Mouse (Mus musculus): Measurements from ENCODE around the gene Apoh. TPM values are rescaled to one million over a fixed set of nuclear protein-coding genes. Genes with fewer than 3 reads are reported as not detected.

Gene Apoh
- polyA plus RNA-seq, 1 experiment from 2014 or later: not detected

GRCm38 (mm10) chr11:108301796-108302490 is 41.2 kb upstream of the Apoh start:
- H3K9ac ChIP-seq (ENCODE audit: low read length): no peak overlapping the region
- no peak overlapping the region for H3K4me3 ChIP-seq (ENCODE audit: low read depth, low read length)
- ATAC-seq (no peak), DNase-seq (ENCODE audit: low spot score) (no peak)
- WGBS: 76% methylated on average over 10 of the region's 10 CpGs
- no peaks in the 10 kb centered on the region for H3K9me3 ChIP-seq (replicated peaks; ENCODE audit: control insufficient read depth, low read length)
- no peaks in the 10 kb centered on the region for H3K27me3 ChIP-seq (replicated peaks; ENCODE audit: control insufficient read depth, insufficient read depth, low read length)
- peaks cover 2% of the 10 kb centered on the region; the same call in 1 of the 2 replicates for H3K4me1 ChIP-seq (ENCODE audit: control insufficient read depth, insufficient read depth, low read length)
- no peak overlapping the region for H3K4me2 ChIP-seq (ENCODE audit: low read length)
- H3K36me3 ChIP-seq (ENCODE audit: control insufficient read depth, insufficient read depth, low read length): no peaks in the 10 kb centered on the region
- H3K27ac ChIP-seq (ENCODE audit: low read depth, low read length): no peak overlapping the region

GRCm38 (mm10) chr11:108303787-108304186 is 39.4 kb upstream of the Apoh start:
- DNase-seq (ENCODE audit: low spot score) (no peak), ATAC-seq (no peak)
- Histone ChIP-seq H3K4me2 (ENCODE audit: low read length) (no peak overlapping the region), H3K9ac (ENCODE audit: low read length) (no peak overlapping the region), H3K27me3 (replicated peaks; ENCODE audit: control insufficient read depth, insufficient read depth, low read length) (no peaks in the 10 kb centered on the region), H3K4me3 (ENCODE audit: low read depth, low read length) (no peak overlapping the region), H3K4me1 (ENCODE audit: control insufficient read depth, insufficient read depth, low read length) (peaks cover 2% of the 10 kb centered on the region; the same call in 1 of the 2 replicates), H3K27ac (ENCODE audit: low read depth, low read length) (no peak overlapping the region), H3K9me3 (replicated peaks; ENCODE audit: control insufficient read depth, low read length) (no peaks in the 10 kb centered on the region), H3K36me3 (ENCODE audit: control insufficient read depth, insufficient read depth, low read length) (no peaks in the 10 kb centered on the region)
- 94% methylated on average over 4 of the region's 4 CpGs for WGBS

- DNase-seq (ENCODE audit: low spot score) (no peak), ATAC-seq (no peak)
- no peaks in the 10 kb centered on the region for H3K36me3 ChIP-seq (ENCODE audit: control insufficient read depth, insufficient read depth, low read length)
- no peaks in the 10 kb centered on the region for H3K4me1 ChIP-seq (ENCODE audit: control insufficient read depth, insufficient read depth, low read length)
- H3K9me3 ChIP-seq (replicated peaks; ENCODE audit: control insufficient read depth, low read length): no peaks in the 10 kb centered on the region
- no peak overlapping the region for H3K27ac ChIP-seq (ENCODE audit: low read depth, low read length)
- no peaks in the 10 kb centered on the region for H3K27me3 ChIP-seq (replicated peaks; ENCODE audit: control insufficient read depth, insufficient read depth, low read length)
- 88% methylated on average over 7 of the region's 7 CpGs for WGBS
- no peak overlapping the region for H3K9ac ChIP-seq (ENCODE audit: low read length)
- no peak overlapping the region for H3K4me2 ChIP-seq (ENCODE audit: low read length)
- H3K4me3 ChIP-seq (ENCODE audit: low read depth, low read length): no peak overlapping the region
These were observed 35.9 kb upstream of the Apoh start for GRCm38 (mm10) chr11:108307258-108307657.

- H3K4me1 ChIP-seq (ENCODE audit: control insufficient read depth, insufficient read depth, low read length): no peaks in the 10 kb centered on the region
- no peak overlapping the region for H3K9ac ChIP-seq (ENCODE audit: low read length)
- no peaks in the 10 kb centered on the region for H3K36me3 ChIP-seq (ENCODE audit: control insufficient read depth, insufficient read depth, low read length)
- H3K27me3 ChIP-seq (replicated peaks; ENCODE audit: control insufficient read depth, insufficient read depth, low read length): no peaks in the 10 kb centered on the region
- H3K4me3 ChIP-seq (ENCODE audit: low read depth, low read length): no peak overlapping the region
- DNase-seq (ENCODE audit: low spot score) (no peak), ATAC-seq (no peak)
- H3K9me3 ChIP-seq (replicated peaks; ENCODE audit: control insufficient read depth, low read length): no peaks in the 10 kb centered on the region
- H3K27ac ChIP-seq (ENCODE audit: low read depth, low read length): no peak overlapping the region
- WGBS: 96% methylated on average over 5 of the region's 5 CpGs
- no peak overlapping the region for H3K4me2 ChIP-seq (ENCODE audit: low read length)
These were observed 34.9 kb upstream of the Apoh start for GRCm38 (mm10) chr11:108308253-108308652.

- Histone ChIP-seq H3K9ac (ENCODE audit: low read length) (no peak overlapping the region), H3K9me3 (replicated peaks; ENCODE audit: control insufficient read depth, low read length) (no peaks in the 10 kb centered on the region), H3K4me1 (ENCODE audit: control insufficient read depth, insufficient read depth, low read length) (no peaks in the 10 kb centered on the region), H3K4me2 (ENCODE audit: low read length) (no peak overlapping the region), H3K27ac (ENCODE audit: low read depth, low read length) (no peak overlapping the region), H3K36me3 (ENCODE audit: control insufficient read depth, insufficient read depth, low read length) (no peaks in the 10 kb centered on the region), H3K27me3 (replicated peaks; ENCODE audit: control insufficient read depth, insufficient read depth, low read length) (no peaks in the 10 kb centered on the region), H3K4me3 (ENCODE audit: low read depth, low read length) (no peak overlapping the region)
- ATAC-seq (no peak), DNase-seq (ENCODE audit: low spot score) (no peak)
- WGBS: 82% methylated on average over 5 of the region's 5 CpGs
These were observed 33.4 kb upstream of the Apoh start for GRCm38 (mm10) chr11:108309791-108310190.

- H3K4me2 ChIP-seq (ENCODE audit: low read length): no peak overlapping the region
- H3K36me3 ChIP-seq (ENCODE audit: control insufficient read depth, insufficient read depth, low read length): no peaks in the 10 kb centered on the region
- H3K27ac ChIP-seq (ENCODE audit: low read depth, low read length): no peak overlapping the region
- H3K9ac ChIP-seq (ENCODE audit: low read length): no peak overlapping the region
- DNase-seq (ENCODE audit: low spot score) (no peak), ATAC-seq (no peak)
- H3K4me3 ChIP-seq (ENCODE audit: low read depth, low read length): no peak overlapping the region
- no peaks in the 10 kb centered on the region for H3K4me1 ChIP-seq (ENCODE audit: control insufficient read depth, insufficient read depth, low read length)
- WGBS: 89% methylated on average over 2 of the region's 2 CpGs
- no peaks in the 10 kb centered on the region for H3K9me3 ChIP-seq (replicated peaks; ENCODE audit: control insufficient read depth, low read length)
- no peaks in the 10 kb centered on the region for H3K27me3 ChIP-seq (replicated peaks; ENCODE audit: control insufficient read depth, insufficient read depth, low read length)
These were observed 31.2 kb upstream of the Apoh start for GRCm38 (mm10) chr11:108311912-108312311.

- Histone ChIP-seq H3K4me3 (ENCODE audit: low read depth, low read length) (no peak overlapping the region), H3K27me3 (replicated peaks; ENCODE audit: control insufficient read depth, insufficient read depth, low read length) (no peaks in the 10 kb centered on the region), H3K9ac (ENCODE audit: low read length) (no peak overlapping the region), H3K9me3 (replicated peaks; ENCODE audit: control insufficient read depth, low read length) (no peaks in the 10 kb centered on the region), H3K36me3 (ENCODE audit: control insufficient read depth, insufficient read depth, low read length) (no peaks in the 10 kb centered on the region), H3K4me1 (ENCODE audit: control insufficient read depth, insufficient read depth, low read length) (no peaks in the 10 kb centered on the region), H3K27ac (ENCODE audit: low read depth, low read length) (no peak overlapping the region), H3K4me2 (ENCODE audit: low read length) (no peak overlapping the region)
- DNase-seq (ENCODE audit: low spot score) (no peak), ATAC-seq (no peak)
- whole genome bisulfite sequencing: 80% methylated on average over 5 of the region's 5 CpGs
These were observed 30.6 kb upstream of the Apoh start for GRCm38 (mm10) chr11:108312516-108312915.

GRCm38 (mm10) chr11:108315736-108316135 is 27.4 kb upstream of the Apoh start:
- H3K27ac ChIP-seq (ENCODE audit: low read depth, low read length): no peak overlapping the region
- H3K4me3 ChIP-seq (ENCODE audit: low read depth, low read length): no peak overlapping the region
- no peak for DNase-seq (ENCODE audit: low spot score)
- no peak for ATAC-seq
- no peak overlapping the region for H3K4me2 ChIP-seq (ENCODE audit: low read length)
- H3K9me3 ChIP-seq (replicated peaks; ENCODE audit: control insufficient read depth, low read length): no peaks in the 10 kb centered on the region
- WGBS: 86% methylated on average over 7 of the region's 7 CpGs
- no peaks in the 10 kb centered on the region for H3K36me3 ChIP-seq (ENCODE audit: control insufficient read depth, insufficient read depth, low read length)
- no peak overlapping the region for H3K9ac ChIP-seq (ENCODE audit: low read length)
- no peaks in the 10 kb centered on the region for H3K27me3 ChIP-seq (replicated peaks; ENCODE audit: control insufficient read depth, insufficient read depth, low read length)
- H3K4me1 ChIP-seq (ENCODE audit: control insufficient read depth, insufficient read depth, low read length): no peaks in the 10 kb centered on the region

- WGBS: 76% methylated on average over 6 of the region's 6 CpGs
- ATAC-seq (no peak), DNase-seq (ENCODE audit: low spot score) (no peak)
- Histone ChIP-seq H3K36me3 (ENCODE audit: control insufficient read depth, insufficient read depth, low read length) (no peaks in the 10 kb centered on the region), H3K9me3 (replicated peaks; ENCODE audit: control insufficient read depth, low read length) (no peaks in the 10 kb centered on the region), H3K4me2 (ENCODE audit: low read length) (no peak overlapping the region), H3K4me1 (ENCODE audit: control insufficient read depth, insufficient read depth, low read length) (no peaks in the 10 kb centered on the region), H3K27ac (ENCODE audit: low read depth, low read length) (no peak overlapping the region), H3K27me3 (replicated peaks; ENCODE audit: control insufficient read depth, insufficient read depth, low read length) (no peaks in the 10 kb centered on the region), H3K9ac (ENCODE audit: low read length) (no peak overlapping the region), H3K4me3 (ENCODE audit: low read depth, low read length) (no peak overlapping the region)
These were observed 25.3 kb upstream of the Apoh start for GRCm38 (mm10) chr11:108317878-108318277.
